Mouse (Mus musculus) kidney, postnatal 0 days (tissue): ENCODE measurements at regions not wholly inside any gene's neighbourhood (a gene's known extent, or its start where the extent isn't known, plus 50 kb on each side); places are given as distances from the start of the nearest gene placed in this dataset.

ENCODE experiments used
- ATAC-seq: fragments of 200-750 bp; cut with Nextera tagmentation; replicated peaks from 2 replicates; pipeline ENCODE4 v1.8.0; 2017; ENCODE audit warnings: low read depth, moderate number of reproducible peaks, moderate TSS enrichment, moderate library complexity; ENCODE audit not compliant: low FRiP score
- DNase-seq: peaks from one replicate; pipeline ENCODE4 v3.0.0-alpha.2; 2016; ENCODE audit warnings: low spot score
- H3K27ac ChIP-seq: fragments of 300-500 bp; sonication (generic); 2 replicates; pipeline ENCODE4 v1.5.1; 2014; ENCODE audit warnings: mild to moderate bottlenecking
- H3K27me3 ChIP-seq: fragments of 300-500 bp; sonication (generic); 2 replicates; pipeline ENCODE4 v1.6.1; 2014; ENCODE audit warnings: low read length, mixed read lengths; ENCODE audit not compliant: insufficient read depth
- H3K36me3 ChIP-seq: fragments of 300-500 bp; sonication (generic); 2 replicates; pipeline ENCODE4 v1.6.1; 2014; ENCODE audit warnings: low read length, mixed read lengths; ENCODE audit not compliant: insufficient read depth
- H3K4me1 ChIP-seq: fragments of 300-500 bp; sonication (generic); replicated peaks from 2 replicates; pipeline ENCODE4 v1.6.1; 2014; ENCODE audit warnings: antibody characterized with exemption, low read length, mixed read lengths; ENCODE audit not compliant: insufficient read depth
- H3K4me2 ChIP-seq: fragments of 300-500 bp; sonication (generic); 2 replicates; pipeline ENCODE4 v1.6.1; 2014; ENCODE audit warnings: mild to moderate bottlenecking, low read length, moderate library complexity, mixed read lengths
- H3K4me3 ChIP-seq: fragments of 300-500 bp; sonication (generic); replicated peaks from 2 replicates; pipeline ENCODE4 v1.5.1; 2014; ENCODE audit warnings: low read depth, low read length
- H3K9ac ChIP-seq: fragments of 300-500 bp; sonication (generic); 2 replicates; pipeline ENCODE4 v1.6.1; 2014; ENCODE audit warnings: low read depth, low read length
- H3K9me3 ChIP-seq: fragments of 300-500 bp; sonication (generic); replicated peaks from 2 replicates; pipeline ENCODE4 v1.6.1; 2016; ENCODE audit warnings: low read length, inconsistent platforms, mixed read lengths
- CTCF ChIP-seq: IDR thresholded peaks from 2 replicates; pipeline ENCODE4 v1.5.1; 2016; ENCODE audit warnings: antibody characterized with exemption, low read depth, mild to moderate bottlenecking, moderate library complexity
- WGBS: fragments of 180-500 bp; shearing (Covaris S2); extraction: QIAGEN DNeasy Blood & Tissue Kit; methylation state at CpG from one replicate; pipeline ENCODE4 v1.1.7; 2014; 5-methylcytosine and 5-hydroxymethylcytosine counted together

DNA sequence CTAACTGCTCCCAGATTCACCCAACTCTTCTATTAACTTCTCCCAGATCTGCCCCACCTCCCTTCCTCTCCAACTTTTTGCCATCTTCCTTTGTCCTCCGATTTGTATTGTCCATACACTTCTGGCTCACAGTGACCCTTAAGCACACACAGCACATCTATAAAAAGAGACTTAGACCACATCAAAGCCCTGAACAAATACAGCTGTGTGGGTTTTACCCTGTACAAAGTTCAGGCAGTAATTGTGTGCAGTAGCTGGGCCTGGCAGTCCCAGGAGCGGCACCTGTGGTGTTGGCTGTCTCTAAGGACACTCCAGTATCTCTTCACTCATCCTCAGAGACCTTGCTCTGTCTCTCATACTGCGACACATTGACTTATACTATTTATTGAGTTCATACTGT is 283.2 kb upstream of the Xylt1 start:
- TF ChIP-seq CTCF, result no peak
- DNase-seq, result no peak

DNA sequence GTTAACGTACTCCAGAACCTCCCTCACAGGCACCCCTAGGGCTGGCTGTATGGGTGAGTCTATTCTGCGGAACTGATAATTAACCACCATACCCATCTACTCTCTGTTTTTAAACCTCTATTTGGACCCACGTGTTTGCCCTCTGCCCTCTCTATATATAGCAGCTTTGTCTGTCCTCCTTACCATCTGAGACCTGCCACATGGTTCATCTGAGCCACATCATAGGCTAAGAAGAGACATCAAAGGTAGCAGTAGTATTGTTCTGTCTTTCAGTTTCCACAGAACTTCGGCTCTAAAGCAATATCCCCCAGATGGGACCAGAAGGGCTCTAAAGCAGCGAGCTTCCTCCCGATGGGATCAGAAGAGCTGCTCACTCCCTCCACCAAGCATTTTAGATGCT is 281.7 kb upstream of the Xylt1 start:
- no peak for ATAC-seq
- H3K36me3 ChIP-seq, result no peaks in the 10 kb centered on the region
- no peak overlapping the region for H3K4me3 ChIP-seq
- 68% methylated on average over 6 of the region's 6 CpGs for WGBS
- TF ChIP-seq CTCF, result no peak
- DNase-seq, result no peak
- H3K27ac ChIP-seq, result no peak overlapping the region
- H3K4me1 ChIP-seq, result no peaks in the 10 kb centered on the region
- H3K9ac ChIP-seq, result no peak overlapping the region
- H3K9me3 ChIP-seq, result no peaks in the 10 kb centered on the region
- no peaks in the 10 kb centered on the region for H3K27me3 ChIP-seq
- no peak overlapping the region for H3K4me2 ChIP-seq

More for the DNA sequence above, 283.2 kb upstream of the Xylt1 start:
- Histone ChIP-seq H3K36me3 (no peaks in the 10 kb centered on the region), H3K27me3 (no peaks in the 10 kb centered on the region), H3K9ac (no peak overlapping the region), H3K4me1 (no peaks in the 10 kb centered on the region), H3K27ac (no peak overlapping the region), H3K4me2 (no peak overlapping the region), H3K4me3 (no peak overlapping the region), H3K9me3 (no peaks in the 10 kb centered on the region)
- 80% methylated on average over 3 of the region's 3 CpGs for WGBS
- ATAC-seq, result no peak

- no peaks in the 10 kb centered on the region for H3K4me1 ChIP-seq
- TF ChIP-seq CTCF, result no peak
- ATAC-seq (no peak), DNase-seq (no peak)
- no peaks in the 10 kb centered on the region for H3K27me3 ChIP-seq
- no peak overlapping the region for H3K4me2 ChIP-seq
- H3K9ac ChIP-seq, result no peak overlapping the region
- no peaks in the 10 kb centered on the region for H3K36me3 ChIP-seq
- no peaks in the 10 kb centered on the region for H3K9me3 ChIP-seq
- 27% methylated on average over 5 of the region's 5 CpGs for WGBS
- no peak overlapping the region for H3K4me3 ChIP-seq
- H3K27ac ChIP-seq, result no peak overlapping the region
Observed at GRCm38 (mm10) chr7:117103035-117103434, 277.7 kb upstream of the Xylt1 start.

- Histone ChIP-seq H3K27ac (no peak overlapping the region), H3K36me3 (no peaks in the 10 kb centered on the region), H3K9me3 (no peaks in the 10 kb centered on the region), H3K4me1 (no peaks in the 10 kb centered on the region), H3K27me3 (no peaks in the 10 kb centered on the region), H3K9ac (no peak overlapping the region), H3K4me3 (no peak overlapping the region), H3K4me2 (no peak overlapping the region)
- ATAC-seq (no peak), DNase-seq (no peak)
- no peak for TF ChIP-seq CTCF
- 64% methylated on average over 7 of the region's 7 CpGs for WGBS
Observed at GRCm38 (mm10) chr7:117106691-117107191, 274.0 kb upstream of the Xylt1 start.

GRCm38 (mm10) chr7:117108391-117108790 is 272.4 kb upstream of the Xylt1 start:
- no peak for TF ChIP-seq CTCF
- DNase-seq (no peak), ATAC-seq (no peak)
- H3K4me2 ChIP-seq, result no peak overlapping the region
- H3K27me3 ChIP-seq, result no peaks in the 10 kb centered on the region
- H3K9ac ChIP-seq, result no peak overlapping the region
- H3K4me1 ChIP-seq, result no peaks in the 10 kb centered on the region
- 79% methylated on average over 3 of the region's 3 CpGs for WGBS
- no peak overlapping the region for H3K4me3 ChIP-seq
- H3K36me3 ChIP-seq, result no peaks in the 10 kb centered on the region
- no peak overlapping the region for H3K27ac ChIP-seq
- H3K9me3 ChIP-seq, result no peaks in the 10 kb centered on the region

- ATAC-seq, result no peak
- H3K4me2 ChIP-seq, result no peak overlapping the region
- no peaks in the 10 kb centered on the region for H3K4me1 ChIP-seq
- TF ChIP-seq CTCF, result no peak
- no peaks in the 10 kb centered on the region for H3K36me3 ChIP-seq
- no peaks in the 10 kb centered on the region for H3K27me3 ChIP-seq
- no peak for DNase-seq
- H3K9ac ChIP-seq, result no peak overlapping the region
- H3K4me3 ChIP-seq, result no peak overlapping the region
- 22% methylated on average over 3 of the region's 3 CpGs for WGBS
- H3K9me3 ChIP-seq, result no peaks in the 10 kb centered on the region
- H3K27ac ChIP-seq, result no peak overlapping the region
Observed at GRCm38 (mm10) chr7:117127728-117128127, 253.1 kb upstream of the Xylt1 start.

- no peak overlapping the region for H3K4me2 ChIP-seq
- DNase-seq (no peak), ATAC-seq (no peak)
- no peaks in the 10 kb centered on the region; the same call in 1 of the 2 replicates for H3K4me1 ChIP-seq
- TF ChIP-seq CTCF, result no peak
- H3K9ac ChIP-seq, result no peak overlapping the region
- no peak overlapping the region for H3K4me3 ChIP-seq
- WGBS, result 95% methylated on average over 1 of the region's 1 CpGs
- H3K27ac ChIP-seq, result no peak overlapping the region
- H3K36me3 ChIP-seq, result no peaks in the 10 kb centered on the region
- no peaks in the 10 kb centered on the region for H3K27me3 ChIP-seq
- no peaks in the 10 kb centered on the region for H3K9me3 ChIP-seq
Observed at GRCm38 (mm10) chr7:117134869-117135268, 245.9 kb upstream of the Xylt1 start.
